Mouse (Mus musculus) MEL (cell line): ENCODE data around the gene D17H6S53E. TPM values are rescaled to one million over a fixed set of nuclear protein-coding genes. Genes with fewer than 3 reads are reported as not detected.

ENCODE experiments used
- DNase-seq: peaks from one replicate; pipeline ENCODE4 v3.0.0; 2011; ENCODE audit warnings: low read depth, low spot score
- H3K27ac ChIP-seq: 2 replicates; pipeline ENCODE4 v1.5.1; 2012; ENCODE audit warnings: low read depth, mild to moderate bottlenecking, control low read depth, low read length, moderate library complexity; ENCODE audit not compliant: control insufficient read depth
- H3K27me3 ChIP-seq, 2 experiments: fragments of 150-350 bp in 1 of 2; sonication (generic) in 1 of 2; 2 replicates each; pipeline ENCODE4 v1.6.1; 2012; ENCODE audit warnings: low read length in 2 of 2, mild to moderate bottlenecking in 2 of 2, improper control_type of control experiment in 1 of 2, moderate library complexity in 1 of 2; ENCODE audit not compliant: insufficient read depth in 2 of 2, control insufficient read depth in 1 of 2
- H3K36me3 ChIP-seq, 2 experiments: 2 replicates each; pipeline ENCODE4 v1.6.1; 2012 to 2014; ENCODE audit warnings: low read length in 2 of 2, improper control_type of control experiment in 1 of 2, inconsistent platforms in 1 of 2, mild to moderate bottlenecking in 1 of 2; ENCODE audit not compliant: insufficient read depth in 2 of 2, control insufficient read depth in 1 of 2
- H3K4me1 ChIP-seq, 2 experiments: fragments of 150-350 bp in 1 of 2; sonication (generic) in 1 of 2; 2 replicates each; pipeline ENCODE4 v1.6.1; 2012; ENCODE audit warnings: low read length in 2 of 2, improper control_type of control experiment in 1 of 2, mild to moderate bottlenecking in 1 of 2; ENCODE audit not compliant: insufficient read depth in 2 of 2, control insufficient read depth in 1 of 2
- H3K4me3 ChIP-seq, 2 experiments: fragments of 150-350 bp in 1 of 2; sonication (generic) in 1 of 2; 2 replicates each; pipeline ENCODE4 v1.5.1; 2012; ENCODE audit warnings: low read depth in 2 of 2, low read length in 2 of 2, mild to moderate bottlenecking in 2 of 2, moderate library complexity in 2 of 2, control low read depth in 1 of 2, improper control_type of control experiment in 1 of 2; ENCODE audit not compliant: control insufficient read depth in 1 of 2, insufficient read depth in 1 of 2
- H3K79me2 ChIP-seq: 2 replicates; pipeline ENCODE4 v1.6.1; 2012; ENCODE audit warnings: mild to moderate bottlenecking, low read length, moderate library complexity; ENCODE audit not compliant: control insufficient read depth, poor library complexity, insufficient read depth
- H3K9ac ChIP-seq: 2 replicates; pipeline ENCODE4 v1.6.1; 2012; ENCODE audit warnings: low read depth, mild to moderate bottlenecking, control low read depth, low read length, moderate library complexity; ENCODE audit not compliant: control insufficient read depth, poor library complexity, severe bottlenecking
- H3K9me3 ChIP-seq: fragments of 150-350 bp; sonication (generic); replicated peaks from 2 replicates; pipeline ENCODE4 v1.6.1; 2012; ENCODE audit warnings: mild to moderate bottlenecking, low read length, improper control_type of control experiment, moderate library complexity; ENCODE audit not compliant: insufficient read depth
- BHLHE40 ChIP-seq: IDR thresholded peaks from 2 replicates; pipeline ENCODE4 v1.6.1; 2012; ENCODE audit warnings: low read depth, mild to moderate bottlenecking, inconsistent platforms, low read length, improper control_type of control experiment, borderline replicate concordance
- ELF1 ChIP-seq: IDR thresholded peaks from 2 replicates; pipeline ENCODE4 v1.6.1; 2014; ENCODE audit warnings: low read depth, mild to moderate bottlenecking, inconsistent platforms, low read length, improper control_type of control experiment, moderate library complexity
- EP300 ChIP-seq, 2 experiments: IDR thresholded peaks; 2 replicates each; pipeline ENCODE4 v1.6.1; 2011; ENCODE audit warnings: improper control_type of control experiment in 2 of 2, low read length in 2 of 2, low read depth in 1 of 2, mild to moderate bottlenecking in 1 of 2
- ETS1 ChIP-seq: IDR thresholded peaks from 2 replicates; pipeline ENCODE4 v1.6.1; 2012; ENCODE audit warnings: low read depth, mild to moderate bottlenecking, inconsistent platforms, low read length, improper control_type of control experiment, moderate library complexity
- GATA1 ChIP-seq: IDR thresholded peaks from 2 replicates; pipeline ENCODE4 v1.6.1; 2011; ENCODE audit warnings: low read depth, low read length, improper control_type of control experiment
- HCFC1 ChIP-seq: IDR thresholded peaks from 2 replicates; pipeline ENCODE4 v1.6.1; 2012; ENCODE audit warnings: low read depth, mild to moderate bottlenecking, inconsistent platforms, low read length, improper control_type of control experiment, moderate library complexity
- MAFK ChIP-seq: IDR thresholded peaks from 2 replicates; pipeline ENCODE4 v1.6.1; 2011; ENCODE audit warnings: low read depth, mild to moderate bottlenecking, low read length, improper control_type of control experiment, borderline replicate concordance
- MAX ChIP-seq: IDR thresholded peaks from 2 replicates; pipeline ENCODE4 v1.6.1; 2011; ENCODE audit warnings: low read length, improper control_type of control experiment
- MAZ ChIP-seq: IDR thresholded peaks from 2 replicates; pipeline ENCODE4 v1.6.1; 2012; ENCODE audit warnings: low read depth, mild to moderate bottlenecking, inconsistent platforms, low read length, improper control_type of control experiment
- NELFE ChIP-seq: IDR thresholded peaks from 2 replicates; pipeline ENCODE4 v1.6.1; 2011; ENCODE audit warnings: low read depth, low read length, improper control_type of control experiment
- NRF1 ChIP-seq: IDR thresholded peaks from 2 replicates; pipeline ENCODE4 v1.6.1; 2014; ENCODE audit warnings: low read depth, mild to moderate bottlenecking, inconsistent platforms, low read length, improper control_type of control experiment, moderate library complexity; ENCODE audit not compliant: poor library complexity, insufficient read depth, severe bottlenecking
- POLR2A ChIP-seq, 2 experiments: IDR thresholded peaks; 2 replicates each; pipeline ENCODE4 v1.6.1; 2011 to 2012; ENCODE audit warnings: low read length in 2 of 2, mild to moderate bottlenecking in 2 of 2, control low read depth in 1 of 2, improper control_type of control experiment in 1 of 2, low read depth in 1 of 2, moderate library complexity in 1 of 2; ENCODE audit not compliant: control insufficient read depth in 1 of 2, insufficient read depth in 1 of 2, poor library complexity in 1 of 2
- POLR2AphosphoS2 ChIP-seq: IDR thresholded peaks from 2 replicates; pipeline ENCODE4 v1.6.1; 2011; ENCODE audit warnings: low read length, improper control_type of control experiment
- RAD21 ChIP-seq: IDR thresholded peaks from 2 replicates; pipeline ENCODE4 v1.6.1; 2011; ENCODE audit warnings: mild to moderate bottlenecking, low read depth, low read length, improper control_type of control experiment
- RCOR1 ChIP-seq: IDR thresholded peaks from 2 replicates; pipeline ENCODE4 v1.6.1; 2012; ENCODE audit warnings: low read depth, mild to moderate bottlenecking, inconsistent platforms, low read length, improper control_type of control experiment
- SIN3A ChIP-seq: IDR thresholded peaks from 2 replicates; pipeline ENCODE4 v1.6.1; 2012; ENCODE audit warnings: low read length, improper control_type of control experiment, inconsistent platforms
- SMC3 ChIP-seq: IDR thresholded peaks from 2 replicates; pipeline ENCODE4 v1.6.1; 2011; ENCODE audit warnings: low read depth, low read length, improper control_type of control experiment
- TAL1 ChIP-seq: IDR thresholded peaks from 2 replicates; pipeline ENCODE4 v1.6.1; 2012; ENCODE audit warnings: mild to moderate bottlenecking, inconsistent platforms, low read length, moderate library complexity, mixed read lengths
- TBP ChIP-seq: IDR thresholded peaks from 2 replicates; pipeline ENCODE4 v1.8.0; 2011; ENCODE audit warnings: low read depth, low read length, improper control_type of control experiment
- TCF12 ChIP-seq: IDR thresholded peaks from 2 replicates; pipeline ENCODE4 v1.6.1; 2014; ENCODE audit warnings: low read depth, mild to moderate bottlenecking, inconsistent platforms, low read length, improper control_type of control experiment, moderate library complexity
- USF2 ChIP-seq, 2 experiments: IDR thresholded peaks; 2 replicates each; pipeline ENCODE4 v1.6.1; 2011 to 2012; ENCODE audit warnings: improper control_type of control experiment in 2 of 2, low read length in 2 of 2, borderline replicate concordance in 1 of 2, inconsistent platforms in 1 of 2, low read depth in 1 of 2, mild to moderate bottlenecking in 1 of 2; ENCODE audit not compliant: insufficient read depth in 1 of 2
- ZC3H11A ChIP-seq: IDR thresholded peaks from 2 replicates; pipeline ENCODE4 v1.6.1; 2012; ENCODE audit warnings: low read depth, mild to moderate bottlenecking, inconsistent platforms, low read length, improper control_type of control experiment
- ZKSCAN1 ChIP-seq: IDR thresholded peaks from 2 replicates; pipeline ENCODE4 v1.6.1; 2012; ENCODE audit warnings: low read depth, mild to moderate bottlenecking, inconsistent platforms, low read length, improper control_type of control experiment, moderate library complexity
- ZMIZ1 ChIP-seq: IDR thresholded peaks from 2 replicates; pipeline ENCODE4 v1.6.1; 2012; ENCODE audit warnings: low read depth, mild to moderate bottlenecking, inconsistent platforms, low read length, improper control_type of control experiment, moderate library complexity
- polyA plus RNA-seq, 2 experiments: library from polyadenylated mRNA; stranded (reverse) in 1 of 2; unstranded in 1 of 2; fragments of >175 nt in 1 of 2; fragments of >200 nt in 1 of 2; gene quantifications; 2 replicates each; pipeline versions ENCODE4 v1.2.1 to v1.2.4; 2012; ENCODE audit warnings: low replicate concordance in 2 of 2, low read depth in 1 of 2; ENCODE audit not compliant: insufficient read length in 2 of 2, insufficient read depth in 1 of 2, missing spikeins in 1 of 2
- total RNA-seq: library from RNA; depleted of rRNA; stranded (reverse); fragments of 300-350 nt; gene quantifications from 2 replicates; pipeline ENCODE4 v1.2.3, GENCODE M21; 2012

The D17H6S53E gene
- total and polyA plus RNA-seq, 3 experiments = 11.6 to 13.6 TPM; not detected in 1

DNA sequence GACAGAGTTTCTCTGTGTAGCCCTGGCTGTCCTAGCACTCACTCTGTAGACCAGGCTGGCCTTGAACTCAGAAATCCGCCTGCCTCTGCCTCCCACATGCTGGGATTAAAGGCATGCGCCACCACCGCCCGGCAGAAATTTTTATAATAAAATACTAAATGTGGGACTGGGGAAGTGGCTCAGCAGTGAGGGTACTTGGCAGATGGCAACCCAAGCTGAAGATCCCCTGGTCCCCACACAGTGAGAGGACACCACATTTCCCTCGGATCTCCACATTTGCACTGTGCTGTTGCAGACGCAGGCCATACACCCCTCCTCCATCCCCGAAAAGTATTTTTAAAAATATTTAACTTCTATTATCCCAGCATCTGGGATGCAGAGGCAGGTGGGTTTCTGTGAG is 7.3 kb downstream of the D17H6S53E start:
- Histone ChIP-seq H3K4me1 (peaks cover 0 to 13% of the 10 kb centered on the region in 2 experiments; a peak in 2 of 4 replicates), H3K9me3 (no peaks in the 10 kb centered on the region), H3K36me3 (peaks cover 0 to 18% of the 10 kb centered on the region in 2 experiments; a peak in 3 of 4 replicates), H3K79me2 (peaks cover 35% of the 10 kb centered on the region), H3K9ac (peak overlapping the region; percentile 26; the same call in 1 of the 2 replicates), H3K27me3 (no peaks in the 10 kb centered on the region), H3K4me3 (no peak overlapping the region), H3K27ac (no peak overlapping the region)
- DNase-seq = no peak
- TF ChIP-seq USF2 (IDR thresholded peaks at IDR 0.05; ENCODE audit: borderline replicate concordance in 1 of 2, insufficient read depth in 1 of 2, low read depth in 1 of 2, low read length in 2 of 2) (no peak), RCOR1 (no peak), BHLHE40 (no peak), TAL1 (no peak), ZC3H11A (no peak), RAD21 (no peak), MAX (no peak), SMC3 (no peak), GATA1 (no peak), POLR2A (IDR thresholded peaks at IDR 0.05; ENCODE audit: control insufficient read depth in 1 of 2, insufficient read depth in 1 of 2, low read depth in 1 of 2, low read length in 2 of 2, poor library complexity in 1 of 2) (no peak), HCFC1 (no peak), MAFK (no peak), SIN3A (no peak)

DNA sequence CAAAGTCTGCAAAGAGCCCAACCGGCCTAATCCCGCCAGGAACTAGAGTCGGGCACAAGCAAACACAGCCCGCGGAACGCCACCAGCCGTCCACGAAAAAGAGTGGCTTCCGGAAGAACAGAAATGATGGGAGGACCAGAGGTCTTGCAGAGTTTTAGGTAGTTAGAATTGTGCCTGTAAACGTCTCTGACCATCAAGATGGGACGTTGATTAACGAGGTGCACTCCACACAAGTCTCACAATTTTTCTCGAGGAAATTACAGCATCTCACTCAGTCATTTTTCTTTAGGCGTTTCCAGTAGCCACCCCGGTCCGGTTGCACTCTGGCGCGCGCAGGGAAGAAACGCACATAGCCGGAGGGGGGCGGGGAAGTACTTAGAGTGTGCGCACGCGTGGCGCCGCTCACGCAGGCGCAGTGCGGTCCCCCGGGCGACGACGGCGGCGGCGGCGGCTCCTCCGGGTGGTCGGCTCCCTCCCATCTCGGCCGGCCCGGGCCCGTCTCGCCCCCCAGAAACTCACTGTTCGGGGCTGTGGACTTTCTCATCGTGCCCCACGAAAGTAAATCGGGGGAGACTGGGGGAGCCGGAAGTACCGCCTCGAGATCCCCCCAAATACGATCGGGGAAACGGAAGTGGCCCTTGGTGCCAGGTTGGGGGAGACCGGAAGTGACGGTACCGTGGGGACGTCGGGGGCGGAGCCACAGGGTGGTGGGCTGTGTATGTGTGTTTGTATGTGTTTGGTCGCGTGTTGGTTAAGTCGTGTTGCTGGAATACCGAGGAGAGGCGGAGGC is 8.8 kb downstream of the D17H6S53E start, which contains the start of gene Bag6:
Bag6 (plus strand) TSS at position 378 of the 790 bp plus-strand sequence.
- peak; percentile 96 for DNase-seq
- no peaks in the 10 kb centered on the region for H3K27me3 ChIP-seq
- H3K4me3 ChIP-seq = peak within 1 kb of the TSS; percentile 28 to 99
- peaks cover 39% of the 10 kb centered on the region for H3K79me2 ChIP-seq
- TF ChIP-seq POLR2AphosphoS2 (peak; percentile 84), SIN3A (peak; percentile 90), NRF1 (peak; percentile 93), RCOR1 (no peak), NELFE (peak; percentile 70), MAX (peak; percentile 99), ZKSCAN1 (no peak), ELF1 (peak; percentile 81), TAL1 (no peak), ZMIZ1 (peak; percentile 81), TBP (peak; percentile 60), ETS1 (peak; percentile 61; the same call in 1 of the 2 replicates), TCF12 (peak; percentile 18), MAZ (peak; percentile 88), SMC3 (no peak; the same call in 1 of the 2 replicates), POLR2A (IDR thresholded peaks at IDR 0.05; ENCODE audit: control insufficient read depth in 1 of 2, insufficient read depth in 1 of 2, low read depth in 1 of 2, low read length in 2 of 2, poor library complexity in 1 of 2) (peak; percentile 76 to 82), HCFC1 (peak; percentile 90), EP300 (IDR thresholded peaks at IDR 0.05; ENCODE audit: low read depth in 1 of 2, low read length in 2 of 2) (no peak), GATA1 (0 out of 2 replicates have a peak, but pooled peaks have one; percentile 37)
- TF ChIP-seq, all 39 proteins: peak for 14
- Histone ChIP-seq H3K27ac (peak within 1 kb of the TSS; percentile 99), H3K9me3 (no peaks in the 10 kb centered on the region), H3K36me3 (peaks cover 0 to 18% of the 10 kb centered on the region in 2 experiments), H3K4me1 (peaks cover 0 to 13% of the 10 kb centered on the region in 2 experiments; a peak in 2 of 4 replicates), H3K9ac (peak within 1 kb of the TSS; percentile 99)
